ENCODE assay signal across 9 mouse cellular contexts in genomic region chr4:10150501-10150900, GRCm38 (mm10).
DNase-seq lines count a peak whose midpoint lies in the region; ATAC-seq and TF ChIP-seq lines count a peak whose summit lies in the region.
"Had no signal": no experiment of that assay in that cellular context is flagged by ENCODE, and none has a peak within 500 bp of the region (broad histone marks: within the 10 kb centered on the region; RNA-seq: fewer than 3 reads in every experiment).

No protein-coding gene starts in this region.

- no peak overlapping the region for H3K4me2 ChIP-seq in kidney, embryonic 16.5 days (replicated peaks; ENCODE audit: low read depth, low read length)
- no peak overlapping the region for H3K4me2 ChIP-seq in stomach, postnatal 0 days (replicated peaks; ENCODE audit: low read depth)
- H3K4me2 ChIP-seq: liver, embryonic 15.5 days; stomach, embryonic 15.5 days had no signal

- no peaks in the 10 kb centered on the region for H3K36me3 ChIP-seq in kidney, embryonic 16.5 days (ENCODE audit: insufficient read depth, low read length)
- H3K36me3 ChIP-seq in G1E (replicated peaks) = no peaks in the 10 kb centered on the region
- no peaks in the 10 kb centered on the region for H3K36me3 ChIP-seq in stomach, postnatal 0 days (ENCODE audit: control insufficient read depth, insufficient read depth, low read length)
- H3K36me3 ChIP-seq: liver, embryonic 15.5 days; stomach, embryonic 15.5 days had no signal

- WGBS in kidney, embryonic 16.5 days = 10% methylated on average over 2 of the region's 2 CpGs
- 8% methylated on average over 2 of the region's 2 CpGs for WGBS in stomach, postnatal 0 days

- DNase-seq in kidney, adult 8-10 months = peak; percentile 5 to 29
- DNase-seq in B cell, adult 2 months = peak; percentile 19 to 30
- peak; percentile 5 for DNase-seq in G1E (ENCODE audit: low spot score)
- DNase-seq in layer of hippocampus, postnatal 10 days (ENCODE audit: low spot score in 2 of 2) = peak; percentile 37 to 48
- DNase-seq in stomach, postnatal 0 days (ENCODE audit: low spot score) = peak; percentile 34

- ATAC-seq in kidney, embryonic 16.5 days (ENCODE audit: low FRiP score, low TSS enrichment) = no peak
- no peak for ATAC-seq in G1E (ENCODE audit: extremely low read depth, insufficient number of reproducible peaks, low FRiP score, poor library complexity, severe bottlenecking)
- ATAC-seq in common myeloid progenitor, adult 5-6 weeks (replicated peaks; ENCODE audit: low read depth, poor library complexity, severe bottlenecking) = 0 out of 2 replicates have a peak, but pooled peaks have one; percentile 54
- no peak for ATAC-seq in stomach, postnatal 0 days (ENCODE audit: low FRiP score, low TSS enrichment)

- H3K9ac ChIP-seq in kidney, embryonic 16.5 days (replicated peaks; ENCODE audit: low read length) = no peak overlapping the region
- no peak overlapping the region for H3K9ac ChIP-seq in stomach, postnatal 0 days (ENCODE audit: low read length)
- H3K9ac ChIP-seq: liver, embryonic 15.5 days; stomach, embryonic 15.5 days had no signal

- H3K4me3 ChIP-seq in kidney, embryonic 16.5 days (ENCODE audit: low read length) = no peak overlapping the region
- H3K4me3 ChIP-seq in G1E (ENCODE audit: low read depth, low read length) = no peak overlapping the region
- no peak overlapping the region for H3K4me3 ChIP-seq in stomach, postnatal 0 days (ENCODE audit: low read depth, low read length)
- H3K4me3 ChIP-seq: liver, embryonic 15.5 days; stomach, embryonic 15.5 days had no signal

- TF ChIP-seq EP300 in stomach, postnatal 0 days (optimal IDR thresholded peaks at IDR 0.05) = no peak

- no peaks in the 10 kb centered on the region for H3K9me3 ChIP-seq in kidney, embryonic 16.5 days (ENCODE audit: low read length)
- H3K9me3 ChIP-seq in G1E (replicated peaks) = no peaks in the 10 kb centered on the region
- H3K9me3 ChIP-seq in stomach, postnatal 0 days (ENCODE audit: control insufficient read depth, low read length) = no peaks in the 10 kb centered on the region
- H3K9me3 ChIP-seq: liver, embryonic 15.5 days; stomach, embryonic 15.5 days had no signal

- H3K4me1 ChIP-seq in kidney, embryonic 16.5 days (ENCODE audit: insufficient read depth, low read length) = no peaks in the 10 kb centered on the region
- H3K4me1 ChIP-seq in G1E (ENCODE audit: insufficient read depth, low read depth, low read length) = no peaks in the 10 kb centered on the region
- no peaks in the 10 kb centered on the region for H3K4me1 ChIP-seq in stomach, postnatal 0 days (replicated peaks; ENCODE audit: control insufficient read depth, insufficient read depth)
- H3K4me1 ChIP-seq: liver, embryonic 15.5 days; stomach, embryonic 15.5 days had no signal

- no peak for TF ChIP-seq CTCF in G1E (IDR thresholded peaks at IDR 0.05; ENCODE audit: low read depth, low read length)
- peak; percentile 78 for TF ChIP-seq CTCF in stomach, postnatal 0 days (IDR thresholded peaks at IDR 0.05; ENCODE audit: low read depth)

- no peak overlapping the region for H3K27ac ChIP-seq in kidney, embryonic 16.5 days (ENCODE audit: low read length)
- H3K27ac ChIP-seq in stomach, postnatal 0 days (replicated peaks) = no peak overlapping the region
- H3K27ac ChIP-seq: liver, embryonic 15.5 days; stomach, embryonic 15.5 days had no signal

- no peaks in the 10 kb centered on the region for H3K27me3 ChIP-seq in kidney, embryonic 16.5 days (ENCODE audit: insufficient read depth, low read length)
- H3K27me3 ChIP-seq in G1E (ENCODE audit: insufficient read depth, low read length) = no peaks in the 10 kb centered on the region
- no peaks in the 10 kb centered on the region for H3K27me3 ChIP-seq in stomach, postnatal 0 days (ENCODE audit: control insufficient read depth, insufficient read depth, low read length)
- H3K27me3 ChIP-seq: liver, embryonic 15.5 days; stomach, embryonic 15.5 days had no signal
